Mouse (Mus musculus): Measurements from ENCODE around the gene Fsip1.

- TF ChIP-seq POLR2A (IDR thresholded peaks at IDR 0.05; ENCODE audit: low read depth, low read length) = peak; percentile 61
- TF ChIP-seq CTCF (IDR thresholded peaks at IDR 0.05; ENCODE audit: borderline replicate concordance, insufficient read depth, low read length) = no peak
Measured at GRCm38 (mm10) chr2:118125943-118126470, 130.8 kb downstream of the Fsip1 start.
